Mouse (Mus musculus) heart, postnatal 0 days (tissue): ENCODE data around the gene Fam71d. TPM values are rescaled to one million over a fixed set of nuclear protein-coding genes. Genes with fewer than 3 reads are reported as not detected.

ENCODE experiments used
- ATAC-seq: fragments of 200-750 bp; cut with Nextera tagmentation; 2 replicates; pipeline ENCODE4 v1.8.0; 2017; ENCODE audit warnings: low read depth, moderate number of reproducible peaks, moderate library complexity; ENCODE audit not compliant: insufficient read depth
- DNase-seq: peaks from one replicate; pipeline ENCODE4 v3.0.0-alpha.2; 2016; ENCODE audit warnings: low spot score
- H3K27ac ChIP-seq: fragments of 300-500 bp; sonication (generic); 2 replicates; pipeline ENCODE4 v1.5.1; 2014; ENCODE audit warnings: low read depth, mild to moderate bottlenecking
- H3K27me3 ChIP-seq: fragments of 300-500 bp; sonication (generic); 2 replicates; pipeline ENCODE4 v1.6.1; 2014; ENCODE audit warnings: low read length, mixed read lengths; ENCODE audit not compliant: control insufficient read depth, insufficient read depth
- H3K36me3 ChIP-seq: fragments of 300-500 bp; sonication (generic); replicated peaks from 2 replicates; pipeline ENCODE4 v1.6.1; 2014; ENCODE audit warnings: low read length, mixed read lengths; ENCODE audit not compliant: control insufficient read depth, insufficient read depth
- H3K4me1 ChIP-seq: fragments of 300-500 bp; sonication (generic); 2 replicates; pipeline ENCODE4 v1.6.1; 2014; ENCODE audit warnings: antibody characterized with exemption; ENCODE audit not compliant: control insufficient read depth, insufficient read depth
- H3K4me2 ChIP-seq: fragments of 300-500 bp; sonication (generic); 2 replicates; pipeline ENCODE4 v1.6.1; 2014; ENCODE audit warnings: low read depth, mild to moderate bottlenecking, low read length, moderate library complexity
- H3K4me3 ChIP-seq: fragments of 300-500 bp; sonication (generic); 2 replicates; pipeline ENCODE4 v1.5.1; 2014; ENCODE audit warnings: low read depth, low read length
- H3K9ac ChIP-seq: fragments of 300-500 bp; sonication (generic); replicated peaks from 2 replicates; pipeline ENCODE4 v1.6.1; 2014; ENCODE audit warnings: low read depth, low read length, mixed read lengths
- H3K9me3 ChIP-seq: fragments of 300-500 bp; sonication (generic); replicated peaks from 2 replicates; pipeline ENCODE4 v1.6.1; 2016; ENCODE audit warnings: low read length; ENCODE audit not compliant: control insufficient read depth
- CTCF ChIP-seq: IDR thresholded peaks from 2 replicates; pipeline ENCODE4 v1.5.1; 2016; ENCODE audit warnings: antibody characterized with exemption, control low read depth, low read depth
- EP300 ChIP-seq: IDR thresholded peaks from 2 replicates; pipeline ENCODE4 v1.6.1; 2016; ENCODE audit warnings: antibody characterized with exemption, low read depth
- WGBS: fragments of 180-500 bp; shearing (Covaris S2); extraction: QIAGEN DNeasy Blood & Tissue Kit; methylation state at CpG from one replicate; pipeline ENCODE4 v1.1.7; 2014; 5-methylcytosine and 5-hydroxymethylcytosine counted together
- polyA plus RNA-seq: library from polyadenylated mRNA; unstranded; fragments of >200 nt; fragmentation: Nextera tagmentation; extraction: Ambion mirVana; gene quantifications from 2 replicates; pipeline ENCODE4 v1.2.1, GENCODE M21; 2015
- total RNA-seq: library from RNA; depleted of rRNA; stranded (reverse); fragments of >200 nt; gene quantifications from 2 replicates; pipeline ENCODE4 v1.2.3, GENCODE M21; 2014; ENCODE audit warnings: low replicate concordance

The Fam71d gene
- total and polyA plus RNA-seq, 2 experiments from 2014 or later: 0.11 TPM; not detected in 1

GRCm38 (mm10) chr12:78717783-78718182 lies 26.4 kb downstream of the Fam71d start:
- H3K27me3 ChIP-seq: no peaks in the 10 kb centered on the region
- H3K9me3 ChIP-seq: no peaks in the 10 kb centered on the region
- TF ChIP-seq EP300 (no peak), CTCF (no peak)
- ATAC-seq (no peak), DNase-seq (no peak)
- no peaks in the 10 kb centered on the region for H3K4me1 ChIP-seq
- no peak overlapping the region for H3K9ac ChIP-seq
- WGBS: 71% methylated on average over 2 of the region's 2 CpGs
- no peak overlapping the region for H3K27ac ChIP-seq
- H3K36me3 ChIP-seq: no peaks in the 10 kb centered on the region
- no peak overlapping the region for H3K4me3 ChIP-seq
- H3K4me2 ChIP-seq: no peak overlapping the region

DNA sequence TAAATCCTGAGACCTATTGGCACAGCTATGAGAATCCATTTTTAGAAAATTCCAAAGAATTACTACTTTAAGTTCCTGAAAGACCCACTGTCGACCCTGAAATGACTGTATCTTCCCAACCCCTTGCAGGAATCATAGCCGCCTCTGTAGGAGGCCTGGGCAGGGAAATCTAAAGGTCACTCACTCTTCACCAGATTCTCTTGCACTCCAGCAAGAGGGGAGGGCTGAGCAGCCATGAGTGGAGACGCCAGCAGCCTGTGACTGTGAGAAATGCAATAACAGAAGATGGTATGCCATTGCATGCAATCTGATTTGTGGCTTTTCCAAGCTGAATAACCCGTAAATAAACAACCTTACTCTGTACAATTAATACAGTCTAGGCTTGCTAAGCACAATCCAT lies 36.4 kb downstream of the Fam71d start:
- Histone ChIP-seq H3K36me3 (no peaks in the 10 kb centered on the region), H3K4me1 (no peaks in the 10 kb centered on the region), H3K9ac (no peak overlapping the region), H3K27me3 (no peaks in the 10 kb centered on the region), H3K4me3 (no peak overlapping the region), H3K4me2 (no peak overlapping the region), H3K9me3 (no peaks in the 10 kb centered on the region), H3K27ac (no peak overlapping the region)
- TF ChIP-seq EP300 (no peak), CTCF (no peak)
- ATAC-seq (no peak), DNase-seq (no peak)
- 38% methylated on average over 4 of the region's 4 CpGs for WGBS

GRCm38 (mm10) chr12:78739633-78740032 lies 48.3 kb downstream of the Fam71d start:
- no peaks in the 10 kb centered on the region for H3K27me3 ChIP-seq
- 51% methylated on average over 2 of the region's 2 CpGs for WGBS
- ATAC-seq (no peak), DNase-seq (no peak)
- no peaks in the 10 kb centered on the region for H3K4me1 ChIP-seq
- no peak overlapping the region for H3K27ac ChIP-seq
- no peak overlapping the region for H3K4me3 ChIP-seq
- no peaks in the 10 kb centered on the region for H3K9me3 ChIP-seq
- H3K4me2 ChIP-seq: no peak overlapping the region
- TF ChIP-seq CTCF (no peak), EP300 (no peak)
- H3K9ac ChIP-seq: no peak overlapping the region
- no peaks in the 10 kb centered on the region for H3K36me3 ChIP-seq

- H3K9ac ChIP-seq: no peak overlapping the region
- 71% methylated on average over 2 of the region's 2 CpGs for WGBS
- H3K4me2 ChIP-seq: no peak overlapping the region
- no peaks in the 10 kb centered on the region for H3K27me3 ChIP-seq
- H3K4me3 ChIP-seq: no peak overlapping the region
- no peaks in the 10 kb centered on the region for H3K4me1 ChIP-seq
- H3K9me3 ChIP-seq: no peaks in the 10 kb centered on the region
- DNase-seq: no peak
- TF ChIP-seq EP300 (no peak), CTCF (no peak)
- no peaks in the 10 kb centered on the region for H3K36me3 ChIP-seq
- no peak for ATAC-seq
- H3K27ac ChIP-seq: no peak overlapping the region
Observed at GRCm38 (mm10) chr12:78740289-78740688, 49.0 kb downstream of the Fam71d start.

- H3K27ac ChIP-seq: no peak overlapping the region
- no peak for ATAC-seq
- DNase-seq: no peak
- no peak overlapping the region for H3K9ac ChIP-seq
- H3K9me3 ChIP-seq: no peaks in the 10 kb centered on the region
- H3K4me2 ChIP-seq: no peak overlapping the region
- no peaks in the 10 kb centered on the region for H3K27me3 ChIP-seq
- no peak overlapping the region for H3K4me3 ChIP-seq
- TF ChIP-seq CTCF (no peak), EP300 (no peak)
- H3K36me3 ChIP-seq: no peaks in the 10 kb centered on the region
- WGBS: 70% methylated on average over 6 of the region's 6 CpGs
- peaks cover 6% of the 10 kb centered on the region for H3K4me1 ChIP-seq
Observed at GRCm38 (mm10) chr12:78746226-78746625, 54.9 kb downstream of the Fam71d start.

GRCm38 (mm10) chr12:78747406-78747805 lies 56.1 kb downstream of the Fam71d start:
- Histone ChIP-seq H3K4me2 (no peak overlapping the region; the same call in 1 of the 2 replicates), H3K4me1 (peaks cover 6% of the 10 kb centered on the region), H3K36me3 (no peaks in the 10 kb centered on the region), H3K9me3 (no peaks in the 10 kb centered on the region), H3K27me3 (no peaks in the 10 kb centered on the region), H3K9ac (no peak overlapping the region), H3K4me3 (no peak overlapping the region), H3K27ac (no peak overlapping the region)
- WGBS: 38% methylated on average over 1 of the region's 1 CpGs
- DNase-seq: no peak
- TF ChIP-seq EP300 (no peak), CTCF (no peak)
- ATAC-seq: no peak
